Mouse (Mus musculus) erythroblast, embryonic 14.5 days (primary cell): ENCODE results near the gene Tet2.

Experiments used
- GATA1 ChIP-seq: IDR thresholded peaks from 2 replicates; pipeline ENCODE4 v1.6.1; 2012; ENCODE audit warnings: low read length, inconsistent platforms, mixed read lengths
- TAL1 ChIP-seq: IDR thresholded peaks from 3 replicates; pipeline ENCODE4 v1.6.1; 2012; ENCODE audit warnings: low read length, inconsistent platforms, mixed read lengths

DNA sequence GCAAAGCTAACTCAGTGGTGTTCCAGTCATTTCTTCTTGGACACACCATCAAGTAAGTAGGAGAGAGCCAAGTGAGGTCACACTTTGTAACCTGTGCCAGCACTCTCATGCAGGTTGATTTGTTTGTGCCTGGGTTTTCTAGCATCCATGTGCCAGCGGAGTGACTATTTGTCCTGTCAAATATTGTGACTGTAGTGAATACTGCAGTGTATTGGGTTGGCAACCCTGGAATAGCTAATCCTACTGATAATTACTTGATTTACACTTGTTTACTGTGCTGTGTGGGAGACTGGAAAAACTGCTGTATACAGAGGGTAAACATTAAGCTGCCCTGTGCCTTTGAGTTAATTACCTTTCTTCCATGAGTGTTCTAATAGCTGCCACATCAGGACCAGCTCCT lies 62.1 kb downstream of the Tet2 start:
- no peak for TF ChIP-seq TAL1
- TF ChIP-seq GATA1: no peak
